Mouse (Mus musculus) left cerebral cortex, adult 11 months (tissue): ENCODE data around the gene Pik3ip1.

Source experiments
- DNase-seq: peaks from one replicate; pipeline ENCODE4 v3.0.0; 2022; ENCODE audit warnings: low spot score

Gene Pik3ip1

DNA sequence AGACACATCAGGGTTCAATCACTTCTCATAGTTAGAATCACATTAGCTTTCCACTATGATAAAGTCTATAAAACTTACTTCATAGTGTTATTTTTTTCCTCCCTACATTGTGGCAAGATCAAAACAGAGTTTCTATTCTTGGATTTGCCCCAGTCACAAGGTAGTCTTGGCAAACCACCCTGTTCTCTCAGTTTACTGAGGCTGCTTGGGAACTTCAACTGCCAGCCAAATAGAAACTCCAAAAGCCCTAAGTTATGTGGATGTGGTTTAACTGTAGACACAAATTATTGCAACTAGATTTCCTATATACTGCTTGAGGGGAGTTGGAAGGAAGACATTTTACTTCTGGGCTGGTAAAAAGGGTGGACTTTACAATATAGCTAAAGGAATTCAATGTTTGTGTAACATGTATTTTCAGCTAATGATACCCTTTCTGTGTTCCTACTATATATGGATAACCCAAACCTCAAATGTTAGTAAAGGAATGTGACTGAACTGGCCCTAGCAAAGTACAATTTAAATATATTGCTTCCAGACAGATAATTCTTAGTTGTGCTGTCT is at the start of gene Pik3ip1:
Gene Pik3ip1, plus strand, starts transcription at position 511 of the 561 bp plus-strand sequence.
- no peak for DNase-seq

DNA sequence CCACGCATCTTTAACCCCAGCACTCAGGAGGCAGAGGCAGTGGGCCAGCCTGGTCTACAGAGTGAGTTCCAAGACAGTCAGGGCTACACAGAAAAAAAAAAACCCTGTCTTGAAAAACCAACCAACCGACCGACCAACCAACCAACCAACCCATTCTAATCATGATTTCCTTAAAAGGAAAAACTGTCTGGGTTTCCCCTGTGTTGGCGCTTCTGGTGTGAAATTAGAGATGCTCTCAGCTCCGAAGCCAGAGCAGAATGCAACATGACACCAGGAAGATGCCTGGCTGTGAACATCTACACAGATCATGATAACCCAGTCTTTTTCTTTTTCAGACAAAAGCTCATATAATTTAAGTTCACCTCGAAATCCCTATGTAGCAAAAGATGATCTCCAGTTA is 47.3 kb upstream of the Pik3ip1 start:
- DNase-seq = no peak

DNA sequence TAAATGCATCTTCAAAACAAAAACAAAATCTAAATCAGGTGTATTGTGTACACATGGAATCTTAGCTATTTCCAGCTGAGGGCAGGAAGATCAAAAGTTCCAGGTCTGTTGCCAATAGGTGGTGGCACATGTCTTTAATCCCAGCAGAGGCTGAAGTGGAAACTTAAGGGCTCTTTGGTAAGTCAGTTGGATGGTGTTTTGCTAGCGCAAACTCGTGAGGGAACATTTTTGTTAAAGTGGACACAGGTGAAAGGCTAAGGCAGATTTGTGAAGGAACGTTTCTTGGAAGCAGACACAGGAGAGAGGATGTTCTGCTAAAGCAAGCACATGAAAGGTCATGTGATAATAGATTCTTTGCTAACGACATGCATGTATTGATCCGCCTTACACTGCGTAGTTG is 46.6 kb upstream of the Pik3ip1 start:
- DNase-seq = no peak

DNA sequence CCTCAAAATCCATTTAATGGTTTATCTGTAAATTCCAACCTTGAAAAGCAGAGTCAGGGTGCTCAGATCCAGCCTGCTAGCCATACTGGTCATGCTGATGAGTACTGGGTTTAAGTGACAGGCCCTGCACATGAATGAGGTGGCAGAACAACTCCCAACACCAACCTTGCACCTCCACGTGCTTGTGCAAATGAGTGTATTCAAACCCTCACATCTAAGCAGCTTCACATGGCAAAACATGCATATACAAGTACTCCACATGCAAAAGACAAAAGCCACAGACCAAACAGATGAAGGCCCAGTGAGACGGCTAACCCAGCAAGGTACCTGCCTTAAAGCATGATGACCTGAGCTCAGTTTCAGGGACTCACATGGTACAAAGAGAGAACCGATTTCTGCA is 44.3 kb upstream of the Pik3ip1 start:
- no peak for DNase-seq

DNA sequence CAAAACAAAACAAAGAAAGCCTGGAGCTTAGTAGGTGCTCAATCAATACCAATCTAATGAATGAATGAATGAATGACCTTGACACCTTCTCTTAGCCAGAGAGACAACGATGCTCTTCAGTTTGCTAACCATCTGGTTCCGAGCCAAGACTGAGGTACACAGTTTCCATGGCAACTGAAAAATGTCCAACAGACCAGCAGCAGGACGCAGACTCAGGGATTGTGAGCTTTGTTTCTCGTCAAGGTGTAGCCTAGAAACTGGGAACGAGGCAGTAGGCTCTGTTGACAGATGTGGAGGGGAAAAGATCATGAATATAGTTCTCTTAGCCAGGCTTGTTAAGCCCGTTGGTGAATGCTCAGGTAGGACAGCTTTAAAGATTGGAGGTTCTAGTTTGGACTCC is 43.1 kb upstream of the Pik3ip1 start:
- DNase-seq = no peak

DNA sequence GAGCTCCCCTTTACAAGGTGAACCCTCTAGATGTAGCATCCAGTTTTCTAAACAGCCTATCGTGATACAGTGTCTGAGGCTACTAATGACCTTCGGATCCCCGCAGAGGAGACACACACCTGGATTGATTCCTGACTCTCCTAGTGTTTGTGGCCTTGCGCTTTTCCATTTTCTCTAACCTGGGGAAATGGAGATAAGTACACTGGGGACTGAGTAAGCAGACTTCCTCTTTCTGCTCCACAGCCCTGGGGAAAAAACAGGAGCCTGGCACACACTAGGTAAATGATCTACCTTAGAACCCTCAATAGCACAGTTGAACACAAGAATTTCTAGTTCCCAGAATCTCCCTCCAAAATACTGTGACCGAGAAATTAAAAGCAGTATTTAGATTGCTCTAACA is 42.3 kb upstream of the Pik3ip1 start:
- DNase-seq = no peak

DNA sequence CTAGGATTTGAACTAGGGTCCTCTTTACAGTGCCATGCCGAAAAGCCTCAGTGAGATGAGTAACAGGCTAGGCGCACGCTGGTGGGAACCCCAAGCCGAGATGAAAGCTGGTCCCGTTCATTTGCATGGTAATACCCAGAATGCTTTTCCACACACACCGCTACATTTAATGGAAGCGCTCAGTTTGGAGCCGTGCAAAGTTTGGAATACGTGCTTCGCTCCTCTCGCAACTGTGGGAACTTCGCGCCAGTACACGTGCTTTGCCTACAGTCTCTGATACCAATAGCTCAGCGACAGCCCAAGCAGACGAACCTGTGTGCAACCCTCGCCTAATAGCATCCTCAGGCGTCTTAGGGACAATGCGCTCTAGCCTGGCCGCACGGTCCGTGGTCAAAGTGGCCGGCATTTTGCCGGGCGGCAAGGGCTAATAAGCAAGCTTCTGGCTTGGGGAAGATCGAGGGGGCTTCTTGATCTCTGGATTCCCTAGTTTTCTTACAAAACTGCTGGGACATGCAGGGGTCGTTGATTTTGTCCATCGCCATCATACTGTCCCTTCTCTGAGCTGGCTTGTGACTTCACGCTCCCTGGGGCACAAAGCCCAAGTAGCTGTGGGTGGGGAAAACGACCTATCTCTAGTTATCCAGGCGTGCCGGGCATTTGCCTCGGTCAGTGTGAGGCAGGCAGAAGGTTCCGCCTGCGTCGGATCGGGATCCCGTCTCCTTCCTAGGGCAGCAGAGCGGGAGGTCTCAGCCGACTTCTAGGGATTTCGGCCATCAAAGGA is 41.5 kb upstream of the Pik3ip1 start, which contains the start of gene Patz1:
Gene Patz1, plus strand, starts transcription at position 354 of the 781 bp plus-strand sequence.
- DNase-seq = peak; percentile 44

DNA sequence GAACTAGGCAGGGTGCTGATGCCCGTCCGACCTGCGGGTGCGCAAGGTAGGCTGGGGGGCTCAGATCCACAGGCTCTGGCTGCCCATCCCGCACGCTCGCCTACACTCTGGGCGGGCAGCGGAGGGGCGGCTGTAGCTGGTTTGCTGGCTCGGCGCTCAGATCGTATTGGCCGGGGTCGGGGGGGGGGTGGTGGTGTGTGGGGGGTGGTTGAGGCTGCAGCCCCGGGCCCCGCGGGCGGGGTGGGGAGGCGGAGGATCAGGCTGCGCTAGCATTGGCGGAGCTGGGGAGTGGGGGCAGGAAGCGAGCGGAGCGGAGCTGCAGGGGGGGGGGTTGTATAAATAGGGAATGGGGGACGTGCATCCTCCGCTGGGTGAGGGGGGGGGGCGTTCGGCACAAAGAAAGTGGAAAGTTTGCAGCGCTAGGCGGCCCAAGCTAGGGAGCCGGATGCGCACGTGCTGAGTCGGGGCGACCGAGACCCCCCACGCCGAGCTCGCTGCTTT is 40.8 kb upstream of the Pik3ip1 start:
- DNase-seq = peak; percentile 58

DNA sequence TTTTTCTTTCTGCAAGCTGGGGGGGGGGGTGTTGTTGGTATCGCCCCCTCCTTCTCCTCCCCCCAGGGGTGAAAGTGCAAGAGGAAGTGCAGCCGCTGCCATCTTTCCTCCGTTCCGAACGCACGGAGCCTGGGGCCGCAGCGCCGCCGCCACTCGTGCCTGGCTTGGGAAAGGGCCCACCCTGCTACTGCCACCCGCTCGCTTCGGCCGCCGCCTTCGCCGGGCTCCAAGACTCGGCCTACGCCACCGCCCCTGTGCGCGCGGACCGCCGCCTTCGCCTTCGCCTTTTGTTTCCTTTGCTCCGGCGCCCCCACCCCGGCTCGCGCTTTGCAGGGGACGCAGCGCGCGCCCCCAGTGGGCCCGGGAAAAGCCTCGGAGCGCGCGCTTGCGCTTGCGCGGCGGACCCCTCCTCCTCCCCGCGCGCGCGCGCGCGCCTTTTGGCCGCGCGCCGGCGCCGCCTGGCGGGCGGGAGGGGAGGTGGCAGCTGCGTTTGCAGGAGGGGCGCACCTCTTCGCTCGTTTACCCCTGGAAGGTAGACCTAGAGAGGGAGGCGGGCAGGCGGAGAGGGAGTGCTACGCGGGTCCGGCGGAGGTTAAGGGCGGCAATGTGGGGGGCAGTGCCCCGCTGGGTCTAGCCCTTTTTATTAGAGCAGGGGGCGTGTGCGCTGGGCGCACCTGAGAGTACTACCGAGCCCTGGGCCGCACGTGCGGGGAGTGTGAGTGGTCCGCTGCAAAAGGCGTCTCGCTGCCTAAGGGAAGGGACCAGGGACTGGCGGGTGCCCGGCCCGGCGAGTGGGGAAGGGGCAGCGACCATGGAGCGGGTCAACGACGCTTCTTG is 40.2 kb upstream of the Pik3ip1 start:
- peak; percentile 80 for DNase-seq

DNA sequence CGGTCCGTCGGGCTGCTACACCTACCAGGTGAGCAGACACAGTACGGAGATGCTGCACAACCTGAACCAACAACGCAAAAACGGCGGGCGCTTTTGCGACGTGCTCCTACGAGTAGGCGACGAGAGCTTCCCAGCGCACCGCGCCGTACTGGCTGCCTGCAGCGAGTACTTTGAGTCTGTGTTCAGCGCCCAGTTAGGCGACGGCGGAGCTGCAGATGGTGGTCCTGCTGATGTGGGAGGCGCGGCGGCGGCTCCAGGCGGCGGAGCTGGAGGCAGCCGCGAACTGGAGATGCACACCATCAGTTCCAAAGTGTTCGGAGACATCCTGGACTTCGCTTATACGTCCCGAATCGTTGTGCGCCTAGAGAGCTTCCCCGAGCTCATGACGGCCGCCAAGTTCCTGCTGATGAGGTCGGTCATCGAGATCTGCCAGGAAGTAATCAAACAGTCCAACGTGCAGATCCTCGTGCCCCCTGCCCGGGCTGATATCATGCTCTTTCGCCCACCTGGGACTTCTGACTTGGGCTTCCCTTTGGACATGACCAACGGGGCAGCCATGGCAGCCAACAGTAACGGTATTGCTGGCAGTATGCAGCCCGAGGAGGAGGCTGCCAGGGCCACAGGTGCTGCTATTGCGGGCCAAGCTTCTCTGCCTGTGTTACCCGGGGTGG is 39.4 kb upstream of the Pik3ip1 start:
- peak; percentile 39 for DNase-seq

DNA sequence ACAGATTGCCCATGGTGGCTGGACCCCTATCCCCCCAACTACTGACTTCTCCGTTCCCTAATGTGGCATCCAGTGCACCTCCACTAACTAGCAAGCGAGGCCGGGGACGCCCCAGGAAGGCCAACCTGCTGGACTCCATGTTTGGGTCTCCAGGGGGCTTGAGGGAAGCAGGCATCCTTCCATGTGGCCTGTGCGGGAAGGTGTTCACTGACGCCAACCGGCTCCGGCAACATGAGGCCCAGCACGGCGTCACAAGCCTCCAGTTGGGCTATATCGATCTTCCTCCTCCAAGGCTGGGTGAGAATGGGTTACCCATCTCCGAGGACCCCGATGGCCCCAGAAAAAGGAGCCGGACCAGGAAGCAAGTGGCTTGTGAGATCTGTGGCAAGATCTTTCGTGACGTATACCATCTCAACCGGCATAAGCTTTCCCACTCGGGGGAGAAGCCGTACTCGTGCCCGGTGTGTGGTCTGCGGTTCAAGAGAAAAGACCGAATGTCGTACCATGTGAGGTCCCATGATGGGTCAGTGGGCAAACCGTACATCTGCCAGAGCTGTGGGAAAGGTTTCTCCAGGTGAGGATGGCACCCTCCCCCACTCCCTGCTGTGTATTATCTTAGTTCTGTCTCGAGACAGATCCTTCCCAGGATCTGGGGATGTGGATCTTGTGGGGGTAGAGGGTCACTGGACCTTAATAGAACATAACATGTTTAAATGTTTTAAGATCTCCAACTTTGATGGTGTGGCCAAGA is 38.7 kb upstream of the Pik3ip1 start:
- DNase-seq = no peak

DNA sequence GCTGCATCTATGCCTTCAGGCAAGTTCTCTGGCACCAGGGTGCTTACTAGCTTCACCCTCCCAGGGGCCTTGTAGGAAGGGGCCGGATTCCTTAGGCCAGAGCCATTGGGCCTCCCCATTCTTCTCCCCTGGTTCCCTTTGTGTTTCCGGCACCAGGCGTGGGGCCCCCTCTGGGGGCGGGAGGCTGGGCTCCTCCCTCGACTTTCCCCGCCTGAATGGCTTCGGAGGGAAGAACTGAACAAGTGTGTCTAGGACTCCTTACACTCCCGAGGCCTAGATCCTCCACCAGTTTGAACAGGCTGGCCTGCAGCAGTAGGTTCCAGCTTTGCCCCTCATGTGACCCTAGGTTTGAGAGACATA is 38.2 kb upstream of the Pik3ip1 start:
- DNase-seq = no peak

DNA sequence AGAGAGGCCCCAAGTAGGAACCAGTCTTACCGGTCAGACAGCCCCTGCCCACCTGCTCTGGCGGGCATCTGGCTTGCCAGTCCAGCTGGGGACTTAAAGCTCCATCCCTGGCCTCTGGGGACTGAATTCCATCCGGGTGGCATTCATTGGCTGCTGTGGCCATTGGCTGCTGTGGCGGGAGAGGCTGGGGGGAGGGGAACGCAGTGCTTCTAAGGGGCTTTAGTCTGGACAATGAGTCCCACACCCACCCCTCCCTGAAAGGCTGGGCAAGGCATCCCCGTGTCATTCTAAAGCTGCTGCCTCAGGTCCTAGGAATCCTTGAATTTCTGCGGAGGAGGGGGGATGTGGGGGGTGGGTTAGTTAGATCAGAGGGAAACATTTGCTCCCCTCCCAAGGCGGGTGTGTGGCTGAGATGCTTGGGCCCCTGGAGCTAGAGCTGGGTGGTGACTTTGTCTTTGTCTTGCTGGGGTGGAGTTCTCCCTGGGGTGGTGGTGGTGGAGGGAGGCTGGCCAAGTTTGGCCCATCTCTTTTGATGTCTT is 37.4 kb upstream of the Pik3ip1 start:
- no peak for DNase-seq

DNA sequence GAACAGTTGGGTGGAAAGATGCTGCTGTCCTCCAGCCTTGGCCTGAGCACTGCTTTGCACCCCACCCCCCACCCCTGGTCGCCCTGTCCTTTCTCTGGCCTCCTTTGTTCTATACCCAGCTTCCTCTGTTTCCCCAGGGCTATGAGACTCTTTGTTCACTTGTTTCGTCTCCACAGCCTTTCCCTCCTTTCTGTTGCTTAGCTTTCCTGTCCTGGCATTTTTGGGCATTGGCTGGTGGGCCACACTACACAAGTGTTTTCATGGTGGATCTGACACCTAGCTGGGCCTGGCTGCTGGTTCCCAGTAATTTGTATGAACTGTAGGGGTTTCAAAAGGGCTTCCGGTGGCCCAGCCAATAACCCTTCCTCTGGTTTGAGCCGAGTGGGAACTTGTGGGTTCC is 36.8 kb upstream of the Pik3ip1 start:
- no peak for DNase-seq

DNA sequence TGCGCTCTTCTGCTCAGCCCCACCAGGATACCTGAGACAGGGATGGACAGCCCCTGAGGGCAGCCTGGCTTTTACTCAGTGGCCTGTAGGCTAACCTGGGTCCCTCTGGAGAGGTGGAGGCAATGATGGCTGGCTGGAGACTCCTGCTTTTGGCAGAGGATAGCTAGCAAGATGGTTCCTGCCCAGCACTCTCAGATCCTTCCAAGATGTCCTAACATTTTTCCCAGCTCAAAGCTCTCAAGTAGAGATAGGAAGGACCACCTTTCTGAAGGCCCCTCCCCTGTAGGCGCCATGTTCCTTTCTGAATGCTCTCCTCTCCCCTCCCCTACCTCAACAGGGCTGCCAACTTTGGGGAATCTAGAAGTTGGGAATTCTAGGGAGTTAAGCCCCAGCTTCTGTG is 35.6 kb upstream of the Pik3ip1 start:
- DNase-seq = no peak

DNA sequence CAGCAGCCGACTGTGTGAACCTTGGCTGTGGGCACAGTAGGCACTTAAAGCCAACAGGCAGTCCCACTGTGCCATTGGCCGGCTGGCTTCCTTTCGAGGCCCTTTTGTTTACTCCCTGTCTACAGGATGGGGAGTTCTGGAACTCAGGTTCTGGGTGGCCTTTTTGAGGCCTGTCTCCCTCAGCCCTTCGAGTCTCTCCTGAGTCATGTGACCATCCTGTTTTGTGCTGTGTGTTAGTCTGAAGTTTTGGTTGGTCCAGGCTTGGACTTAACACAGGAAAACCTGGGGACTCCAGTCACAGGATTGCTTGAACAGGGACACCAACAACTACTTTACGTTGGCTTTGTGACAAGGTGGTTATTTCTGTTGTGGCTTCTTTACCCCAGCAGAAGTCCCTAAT is 34.1 kb upstream of the Pik3ip1 start:
- no peak for DNase-seq

DNA sequence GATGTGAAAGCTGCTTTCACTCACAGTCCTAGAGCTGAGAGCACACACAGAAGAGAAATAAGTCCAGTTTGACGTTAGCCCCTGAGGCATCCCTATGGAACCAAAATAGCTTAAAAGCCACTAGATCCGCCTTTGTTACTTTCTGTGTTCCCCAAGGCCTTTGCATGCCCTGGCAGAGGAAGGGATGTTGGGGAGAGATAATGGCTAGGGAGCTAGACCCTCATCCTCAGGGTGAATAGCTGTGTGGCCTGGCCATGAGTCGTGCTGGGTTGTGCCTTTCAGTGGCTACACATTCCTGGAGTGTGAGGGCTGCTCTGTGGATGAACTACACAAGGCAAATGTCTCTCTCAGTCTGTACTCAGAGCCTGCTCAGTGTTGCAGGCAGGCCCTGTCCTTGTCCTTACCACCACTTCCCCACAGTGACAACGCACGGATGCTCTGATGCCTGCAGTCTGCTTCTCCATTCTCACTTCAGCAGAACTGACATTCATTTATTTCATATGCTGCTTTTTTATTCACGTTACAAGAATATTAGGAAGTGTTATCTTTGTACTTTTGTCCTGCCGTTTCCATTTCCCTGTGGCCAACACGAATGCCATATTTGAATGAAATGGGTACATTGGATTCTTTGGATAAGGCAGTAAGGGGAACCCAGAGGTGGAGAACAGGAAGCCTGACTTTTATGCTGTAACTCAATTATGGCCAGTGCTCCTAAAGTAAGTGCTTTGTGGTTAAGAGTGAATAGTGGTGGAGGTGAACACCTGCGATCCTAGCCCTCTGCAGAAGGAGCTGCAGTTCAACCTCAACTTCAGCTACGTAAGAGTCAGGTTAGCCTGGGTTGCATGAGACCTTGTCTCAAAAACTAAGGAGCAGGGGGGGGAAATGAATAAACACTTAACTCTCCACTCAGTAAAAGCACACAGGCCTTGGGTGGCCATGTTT is 32.1 kb upstream of the Pik3ip1 start:
- no peak for DNase-seq

DNA sequence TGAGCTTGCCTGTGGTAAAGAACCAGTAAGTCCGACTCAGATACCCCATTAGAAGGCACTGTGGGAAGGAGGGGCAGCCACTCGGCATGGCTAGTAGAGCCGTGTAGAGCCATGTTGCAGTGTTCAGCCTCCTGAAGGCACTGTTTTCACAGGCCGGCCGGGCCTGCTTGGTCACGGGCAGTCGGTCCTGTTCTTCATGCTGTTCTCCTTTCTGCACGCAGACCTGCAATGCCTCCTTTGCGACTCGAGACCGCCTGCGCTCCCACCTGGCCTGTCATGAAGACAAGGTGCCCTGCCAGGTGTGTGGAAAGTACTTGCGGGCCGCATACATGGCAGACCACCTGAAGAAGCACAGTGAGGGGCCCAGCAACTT is 31.4 kb upstream of the Pik3ip1 start:
- DNase-seq = no peak

DNA sequence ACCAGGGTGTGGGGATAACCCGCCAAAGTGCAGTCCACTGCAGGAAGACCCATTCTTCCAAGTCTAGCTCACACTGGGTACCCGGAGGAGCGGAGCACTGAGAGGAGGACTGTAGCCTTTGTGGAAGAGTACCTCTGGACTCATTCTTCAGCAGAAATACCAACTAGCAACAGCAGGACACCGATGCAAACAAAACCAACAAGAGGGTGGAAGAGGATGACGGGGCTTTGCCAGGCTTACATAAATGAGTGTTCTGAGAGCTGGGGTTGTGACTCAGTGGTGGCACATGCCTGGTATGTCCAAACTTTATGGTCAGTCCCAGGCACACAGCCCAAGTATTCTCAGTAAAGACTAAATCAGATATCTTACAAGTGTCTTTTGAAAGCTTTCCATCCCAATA is 29.1 kb upstream of the Pik3ip1 start:
- DNase-seq = no peak

DNA sequence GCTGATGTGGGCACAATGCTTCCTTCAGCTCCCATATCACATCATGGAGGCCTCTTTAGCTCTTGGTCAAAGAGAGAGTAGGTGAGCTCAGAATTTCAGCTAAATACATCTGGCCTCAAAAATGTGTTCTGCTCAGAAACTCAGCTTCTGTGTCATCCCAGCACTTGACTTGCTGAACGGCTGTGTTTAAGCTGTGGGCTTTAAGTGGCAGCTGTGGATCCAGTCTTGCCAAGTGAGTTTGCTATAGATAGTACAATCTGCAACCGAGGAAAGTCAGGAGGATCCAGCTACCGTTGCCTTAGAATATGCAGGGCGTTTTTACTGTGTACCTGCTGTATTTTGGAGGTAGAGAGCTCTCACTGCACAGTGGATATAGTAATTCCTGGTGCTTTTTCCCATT is 27.8 kb upstream of the Pik3ip1 start:
- no peak for DNase-seq
